Mouse (Mus musculus) liver, embryonic 14.5 days (tissue): ENCODE results near the gene Commd1.

Experiments
- CTCF ChIP-seq: IDR thresholded peaks from 2 replicates; pipeline ENCODE4 v1.5.1; 2016; ENCODE audit warnings: antibody characterized with exemption, low read depth, control low read depth
- EP300 ChIP-seq: IDR thresholded peaks from 2 replicates; pipeline ENCODE4 v1.6.1; 2016; ENCODE audit warnings: antibody characterized with exemption, low read depth

DNA sequence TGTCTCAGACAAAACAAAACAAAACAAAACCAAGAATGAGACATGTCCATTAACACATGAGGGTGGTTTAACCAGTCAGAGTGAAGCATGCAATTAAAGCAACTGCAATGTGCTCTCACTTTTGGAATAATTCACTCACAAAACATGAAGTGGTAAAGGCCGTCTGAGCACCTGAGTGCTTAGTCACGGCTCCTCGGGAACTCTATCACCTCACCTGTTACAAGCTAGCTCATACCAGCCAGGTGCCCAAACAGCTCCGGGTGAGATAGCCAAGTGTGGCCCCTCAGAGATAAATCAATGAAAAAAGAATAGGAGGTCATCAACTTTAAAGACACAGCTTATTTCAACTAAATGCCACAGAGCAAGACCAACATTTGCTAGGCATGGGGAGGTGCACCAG, 127.6 kb downstream of the Commd1 start:
- no peak for TF ChIP-seq CTCF
- no peak for TF ChIP-seq EP300
